Mouse (Mus musculus) MEL (cell line): Measurements from ENCODE around the gene Ppp1r14c.

Experiments
- BHLHE40 ChIP-seq: IDR thresholded peaks from 2 replicates; pipeline ENCODE4 v1.6.1; 2012; ENCODE audit warnings: low read depth, mild to moderate bottlenecking, inconsistent platforms, low read length, improper control_type of control experiment, borderline replicate concordance
- CTCF ChIP-seq, 3 experiments: IDR thresholded peaks in 2 of 3; conservative IDR thresholded peaks in 1 of 3; 2 replicates each; pipeline ENCODE4 v1.5.1; 2011 to 2012; ENCODE audit warnings: low read length in 3 of 3, low read depth in 2 of 3, mild to moderate bottlenecking in 2 of 3, improper control_type of control experiment in 1 of 3, inconsistent platforms in 1 of 3, mixed read lengths in 1 of 3, moderate library complexity in 1 of 3; ENCODE audit not compliant: control insufficient read depth in 1 of 3, insufficient read depth in 1 of 3, poor library complexity in 1 of 3, severe bottlenecking in 1 of 3
- ELF1 ChIP-seq: IDR thresholded peaks from 2 replicates; pipeline ENCODE4 v1.6.1; 2014; ENCODE audit warnings: low read depth, mild to moderate bottlenecking, inconsistent platforms, low read length, improper control_type of control experiment, moderate library complexity
- EP300 ChIP-seq, 2 experiments: IDR thresholded peaks; 2 replicates each; pipeline ENCODE4 v1.6.1; 2011; ENCODE audit warnings: improper control_type of control experiment in 2 of 2, low read length in 2 of 2, low read depth in 1 of 2, mild to moderate bottlenecking in 1 of 2
- MXI1 ChIP-seq: IDR thresholded peaks from 2 replicates; pipeline ENCODE4 v1.6.1; 2011; ENCODE audit warnings: mild to moderate bottlenecking, low read depth, low read length, improper control_type of control experiment
- POLR2A ChIP-seq, 2 experiments: IDR thresholded peaks; 2 replicates each; pipeline ENCODE4 v1.6.1; 2011 to 2012; ENCODE audit warnings: low read length in 2 of 2, mild to moderate bottlenecking in 2 of 2, control low read depth in 1 of 2, improper control_type of control experiment in 1 of 2, low read depth in 1 of 2, moderate library complexity in 1 of 2; ENCODE audit not compliant: control insufficient read depth in 1 of 2, insufficient read depth in 1 of 2, poor library complexity in 1 of 2
- RCOR1 ChIP-seq: IDR thresholded peaks from 2 replicates; pipeline ENCODE4 v1.6.1; 2012; ENCODE audit warnings: low read depth, mild to moderate bottlenecking, inconsistent platforms, low read length, improper control_type of control experiment
- TAL1 ChIP-seq: IDR thresholded peaks from 2 replicates; pipeline ENCODE4 v1.6.1; 2012; ENCODE audit warnings: mild to moderate bottlenecking, inconsistent platforms, low read length, moderate library complexity, mixed read lengths
- UBTF ChIP-seq: IDR thresholded peaks from 2 replicates; pipeline ENCODE4 v1.6.1; 2012; ENCODE audit warnings: low read depth, mild to moderate bottlenecking, inconsistent platforms, low read length, improper control_type of control experiment, moderate library complexity, borderline replicate concordance; ENCODE audit not compliant: insufficient read depth

- TF ChIP-seq CTCF (IDR thresholded peaks at IDR 0.05 in 2 of 3, conservative IDR thresholded peaks at IDR 0.05 in 1 of 3; ENCODE audit: control insufficient read depth in 1 of 3, insufficient read depth in 1 of 3, low read depth in 2 of 3, low read length in 3 of 3, poor library complexity in 1 of 3, severe bottlenecking in 1 of 3) (no peak), ELF1 (no peak), BHLHE40 (no peak), RCOR1 (no peak), MXI1 (no peak), POLR2A (IDR thresholded peaks at IDR 0.05; ENCODE audit: control insufficient read depth in 1 of 2, insufficient read depth in 1 of 2, low read depth in 1 of 2, low read length in 2 of 2, poor library complexity in 1 of 2) (no peak), UBTF (no peak), EP300 (IDR thresholded peaks at IDR 0.05; ENCODE audit: low read depth in 1 of 2, low read length in 2 of 2) (no peak), TAL1 (no peak)
These were observed 142.3 kb downstream of the Ppp1r14c start for GRCm38 (mm10) chr10:3508222-3508588.
